13 mouse cellular contexts compared by ENCODE assay signal in the genomic region with DNA sequence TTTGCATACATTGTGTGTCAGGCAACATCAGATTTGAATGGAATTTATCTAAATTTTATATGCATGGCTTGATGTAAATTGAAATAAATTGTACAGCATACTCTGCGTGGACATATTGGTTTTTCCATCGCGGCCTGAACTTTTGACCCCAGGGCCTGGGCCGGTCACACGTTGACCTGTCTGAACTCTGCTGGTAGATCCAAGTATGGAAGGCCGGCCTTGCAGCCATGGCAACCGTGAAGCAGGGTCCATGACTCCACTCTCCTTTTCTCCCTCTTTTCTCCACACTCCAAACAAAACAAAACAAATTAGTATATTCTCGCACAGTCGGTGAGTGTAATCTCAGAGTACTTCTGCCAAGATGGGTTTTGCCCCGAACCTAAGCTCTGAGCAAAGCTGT.
A peak's percentile ranks its signal among the peaks of the same experiment; 100 is the strongest.
DNase-seq lines count a peak whose midpoint lies in the region; ATAC-seq and TF ChIP-seq lines count a peak whose summit lies in the region.
"Had no signal": no experiment of that assay in that cellular context is flagged by ENCODE, and none has a peak within 500 bp of the region (broad histone marks: within the 10 kb centered on the region; RNA-seq: fewer than 3 reads in every experiment).

No protein-coding gene starts in this region.

- no peak for TF ChIP-seq POLR2A in thymus, adult 2 months (IDR thresholded peaks at IDR 0.05; ENCODE audit: control insufficient read depth, extremely low read depth, insufficient read depth, low read length, poor library complexity)

- H3K36me3 ChIP-seq in liver, embryonic 11.5 days (ENCODE audit: control insufficient read depth, insufficient read depth, low read length): no peaks in the 10 kb centered on the region
- H3K36me3 ChIP-seq in embryonic facial prominence, embryonic 10.5 days (replicated peaks): no peaks in the 10 kb centered on the region
- H3K36me3 ChIP-seq in neural tube, embryonic 12.5 days: no peaks in the 10 kb centered on the region
- H3K36me3 ChIP-seq in thymus, adult 2 months (ENCODE audit: control insufficient read depth, insufficient read depth, low read length): no peaks in the 10 kb centered on the region
- H3K36me3 ChIP-seq in lung, postnatal 0 days (ENCODE audit: insufficient read depth, low read length): no peaks in the 10 kb centered on the region
- H3K36me3 ChIP-seq: heart, embryonic 13.5 days; liver, embryonic 15.5 days had no signal

- H3K4me3 ChIP-seq in liver, embryonic 11.5 days (ENCODE audit: low read depth, low read length): no peak overlapping the region
- no peak overlapping the region for H3K4me3 ChIP-seq in embryonic facial prominence, embryonic 10.5 days
- H3K4me3 ChIP-seq in neural tube, embryonic 12.5 days: no peak overlapping the region
- no peak overlapping the region for H3K4me3 ChIP-seq in thymus, adult 2 months (ENCODE audit: control insufficient read depth, insufficient read depth, low read length)
- H3K4me3 ChIP-seq in lung, postnatal 0 days (ENCODE audit: low read depth, low read length): no peak overlapping the region
- H3K4me3 ChIP-seq: heart, embryonic 13.5 days; left cerebral cortex, adult 2 months; liver, embryonic 15.5 days had no signal

- H3K27ac ChIP-seq in liver, embryonic 11.5 days (ENCODE audit: low read depth, low read length): no peak overlapping the region
- H3K27ac ChIP-seq in embryonic facial prominence, embryonic 10.5 days (replicated peaks): no peak overlapping the region
- no peak overlapping the region for H3K27ac ChIP-seq in neural tube, embryonic 12.5 days
- H3K27ac ChIP-seq in thymus, adult 2 months (ENCODE audit: control insufficient read depth, insufficient read depth, low read length): no peak overlapping the region
- H3K27ac ChIP-seq in lung, postnatal 0 days (ENCODE audit: low read length): no peak overlapping the region
- H3K27ac ChIP-seq: heart, embryonic 13.5 days; left cerebral cortex, adult 2 months; liver, embryonic 15.5 days had no signal

- no peak for TF ChIP-seq EP300 in lung, postnatal 0 days (IDR thresholded peaks at IDR 0.05)

- 50% methylated on average over 10 of the region's 10 CpGs for WGBS in liver, embryonic 11.5 days
- 31% methylated on average over 10 of the region's 10 CpGs for WGBS in embryonic facial prominence, embryonic 10.5 days
- WGBS in neural tube, embryonic 12.5 days: 11% methylated on average over 10 of the region's 10 CpGs
- WGBS in thymus, adult 2 months: 88% methylated on average over 10 of the region's 10 CpGs
- 37% methylated on average over 10 of the region's 10 CpGs for WGBS in lung, postnatal 0 days

- H3K9me3 ChIP-seq in liver, embryonic 11.5 days (ENCODE audit: control insufficient read depth, low read length): no peaks in the 10 kb centered on the region
- H3K9me3 ChIP-seq in embryonic facial prominence, embryonic 10.5 days: no peaks in the 10 kb centered on the region
- no peaks in the 10 kb centered on the region for H3K9me3 ChIP-seq in neural tube, embryonic 12.5 days
- H3K9me3 ChIP-seq in lung, postnatal 0 days (ENCODE audit: low read length): no peaks in the 10 kb centered on the region
- H3K9me3 ChIP-seq: heart, embryonic 13.5 days; liver, embryonic 15.5 days had no signal

- H3K4me1 ChIP-seq in liver, embryonic 11.5 days (replicated peaks; ENCODE audit: control insufficient read depth, insufficient read depth, low read length): no peaks in the 10 kb centered on the region
- peaks cover 27% of the 10 kb centered on the region for H3K4me1 ChIP-seq in embryonic facial prominence, embryonic 10.5 days
- peaks cover 37% of the 10 kb centered on the region for H3K4me1 ChIP-seq in neural tube, embryonic 12.5 days
- H3K4me1 ChIP-seq in thymus, adult 2 months (replicated peaks; ENCODE audit: control insufficient read depth, insufficient read depth, low read length): no peaks in the 10 kb centered on the region
- no peaks in the 10 kb centered on the region for H3K4me1 ChIP-seq in lung, postnatal 0 days (ENCODE audit: insufficient read depth, low read depth, low read length)

- no peaks in the 10 kb centered on the region for H3K27me3 ChIP-seq in liver, embryonic 11.5 days (replicated peaks; ENCODE audit: control insufficient read depth, insufficient read depth, low read length)
- H3K27me3 ChIP-seq in embryonic facial prominence, embryonic 10.5 days (replicated peaks; ENCODE audit: low read depth, poor library complexity, severe bottlenecking): peaks cover 13% of the 10 kb centered on the region
- H3K27me3 ChIP-seq in neural tube, embryonic 12.5 days (replicated peaks): no peaks in the 10 kb centered on the region
- H3K27me3 ChIP-seq in thymus, adult 2 months (ENCODE audit: control insufficient read depth, insufficient read depth, low read length): no peaks in the 10 kb centered on the region
- H3K27me3 ChIP-seq in lung, postnatal 0 days (replicated peaks; ENCODE audit: insufficient read depth, low read length): no peaks in the 10 kb centered on the region

- no peak for TF ChIP-seq CTCF in thymus, adult 2 months (IDR thresholded peaks at IDR 0.05; ENCODE audit: borderline replicate concordance, control insufficient read depth, extremely low read depth, insufficient read depth, low read length, poor library complexity)
- TF ChIP-seq CTCF in lung, postnatal 0 days (IDR thresholded peaks at IDR 0.05): no peak

- DNase-seq in liver: peak; percentile 26
- DNase-seq in liver, embryonic 11.5 days (ENCODE audit: low spot score): no peak
- DNase-seq in embryo, embryonic 10.5 days (ENCODE audit: low spot score): peak; percentile 86
- DNase-seq in embryonic facial prominence, embryonic 10.5 days (ENCODE audit: low spot score): peak; percentile 38
- no peak for DNase-seq in urinary bladder, postnatal 25 days (ENCODE audit: low spot score)
- no peak for DNase-seq in thymus, adult 2 months
- DNase-seq in lung, postnatal 0 days (ENCODE audit: low spot score): no peak
- DNase-seq: adrenal gland, adult 8-10 months; layer of hippocampus, adult 9-11 months had no signal

- H3K9ac ChIP-seq in liver, embryonic 11.5 days (ENCODE audit: low read depth, low read length): no peak overlapping the region
- H3K9ac ChIP-seq in neural tube, embryonic 12.5 days: 0 out of 2 replicates have a peak overlapping the region, but pooled peaks have one; percentile 29
- H3K9ac ChIP-seq in lung, postnatal 0 days (replicated peaks; ENCODE audit: low read depth): no peak overlapping the region
- H3K9ac ChIP-seq: heart, embryonic 13.5 days; liver, embryonic 15.5 days had no signal

- no peak overlapping the region for H3K4me2 ChIP-seq in liver, embryonic 11.5 days
- peak overlapping the region; percentile 9; the same call in 1 of the 2 replicates for H3K4me2 ChIP-seq in neural tube, embryonic 12.5 days (replicated peaks)
- no peak overlapping the region for H3K4me2 ChIP-seq in lung, postnatal 0 days (replicated peaks; ENCODE audit: low read depth, low read length)
- H3K4me2 ChIP-seq: heart, embryonic 13.5 days; liver, embryonic 15.5 days had no signal

- no peak for ATAC-seq in liver, embryonic 11.5 days (replicated peaks; ENCODE audit: low FRiP score)
- ATAC-seq in neural tube, embryonic 12.5 days (ENCODE audit: low FRiP score, low read depth): peak; percentile 19; the same call in 1 of the 2 replicates
- ATAC-seq in lung, postnatal 0 days: no peak

Comparison
In these comparisons a context has a peak if more than half of its experiments do, and no peak if none do; other contexts are left out.
1. DNase-seq: peak in liver (single experiment), embryo, embryonic 10.5 days (single experiment) and embryonic facial prominence, embryonic 10.5 days (single experiment); none in liver, embryonic 11.5 days (single experiment), urinary bladder, postnatal 25 days (single experiment), thymus, adult 2 months (single experiment) and lung, postnatal 0 days (single experiment).